Mouse (Mus musculus) stomach, embryonic 15.5 days (tissue): ENCODE results near the gene Glrp1. TPM values are rescaled to one million over a fixed set of nuclear protein-coding genes. Genes with fewer than 3 reads are reported as not detected.

ENCODE experiments used
- ATAC-seq: fragments of 200-750 bp; cut with Nextera tagmentation; 2 replicates; pipeline ENCODE4 v1.8.0; 2017; ENCODE audit warnings: low read depth, moderate number of reproducible peaks, moderate TSS enrichment; ENCODE audit not compliant: insufficient read depth, low FRiP score
- H3K27ac ChIP-seq: fragments of 300-500 bp; sonication (generic); 2 replicates; pipeline ENCODE4 v1.5.1; 2015; ENCODE audit warnings: mild to moderate bottlenecking, inconsistent platforms
- H3K27me3 ChIP-seq: fragments of 300-500 bp; sonication (generic); replicated peaks from 2 replicates; pipeline ENCODE4 v1.6.1; 2015; ENCODE audit warnings: inconsistent platforms
- H3K36me3 ChIP-seq: fragments of 300-500 bp; sonication (generic); 2 replicates; pipeline ENCODE4 v1.6.1; 2015; ENCODE audit warnings: inconsistent platforms
- H3K4me1 ChIP-seq: fragments of 300-500 bp; sonication (generic); 2 replicates; pipeline ENCODE4 v1.6.1; 2015; ENCODE audit warnings: inconsistent platforms
- H3K4me2 ChIP-seq: fragments of 300-500 bp; sonication (generic); 2 replicates; pipeline ENCODE4 v1.6.1; 2015; ENCODE audit warnings: mild to moderate bottlenecking, inconsistent platforms
- H3K4me3 ChIP-seq: fragments of 300-500 bp; sonication (generic); replicated peaks from 2 replicates; pipeline ENCODE4 v1.5.1; 2015; ENCODE audit warnings: inconsistent platforms
- H3K9ac ChIP-seq: fragments of 300-500 bp; sonication (generic); 2 replicates; pipeline ENCODE4 v1.6.1; 2015; ENCODE audit warnings: inconsistent platforms
- H3K9me3 ChIP-seq: fragments of 300-500 bp; sonication (generic); 2 replicates; pipeline ENCODE4 v1.6.1; 2016; ENCODE audit warnings: inconsistent platforms
- WGBS: fragments of 180-500 bp; shearing (Covaris S2); methylation state at CpG from one replicate; pipeline ENCODE4 v1.1.7; 2015; 5-methylcytosine and 5-hydroxymethylcytosine counted together
- polyA plus RNA-seq: library from polyadenylated mRNA; unstranded; fragments of >200 nt; fragmentation: Nextera tagmentation; extraction: Ambion mirVana; gene quantifications from 2 replicates; pipeline ENCODE4 v1.2.1, GENCODE M21; 2015

Gene Glrp1
- polyA plus RNA-seq, 1 experiment from 2014 or later, result not detected

DNA sequence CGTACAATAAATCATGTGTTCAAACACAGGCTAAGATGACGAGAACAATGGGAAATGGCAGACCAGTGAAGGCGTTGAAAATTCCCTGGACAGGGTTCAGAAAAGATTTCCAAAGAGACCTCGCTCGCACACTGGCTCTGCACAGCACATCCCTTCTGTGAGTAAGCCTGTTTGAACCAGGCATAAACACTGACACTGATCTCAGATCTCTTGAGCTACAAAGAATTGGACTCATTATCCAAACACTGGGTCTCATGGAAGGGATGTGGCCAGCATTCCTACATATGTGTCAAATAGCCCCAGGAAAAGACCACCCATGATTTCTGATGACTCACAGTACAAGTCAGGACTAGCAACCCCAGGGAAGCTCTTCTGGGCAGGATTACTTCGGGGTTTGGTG is 16.3 kb upstream of the Glrp1 start:
- H3K9me3 ChIP-seq, result no peaks in the 10 kb centered on the region
- no peaks in the 10 kb centered on the region for H3K27me3 ChIP-seq
- H3K36me3 ChIP-seq, result no peaks in the 10 kb centered on the region
- H3K9ac ChIP-seq, result no peak overlapping the region
- peak; percentile 58; the same call in 1 of the 2 replicates for ATAC-seq
- H3K4me1 ChIP-seq, result 0 out of 2 replicates have a peak, but pooled peaks cover 3% of the 10 kb centered on the region
- peak overlapping the region; percentile 51; the same call in 1 of the 2 replicates for H3K27ac ChIP-seq
- no peak overlapping the region for H3K4me2 ChIP-seq
- 37% methylated on average over 6 of the region's 6 CpGs for WGBS
- no peak overlapping the region for H3K4me3 ChIP-seq

GRCm38 (mm10) chr1:88525622-88526021 is 15.8 kb upstream of the Glrp1 start:
- ATAC-seq, result no peak
- H3K4me2 ChIP-seq, result no peak overlapping the region
- no peaks in the 10 kb centered on the region for H3K9me3 ChIP-seq
- no peaks in the 10 kb centered on the region for H3K27me3 ChIP-seq
- H3K4me1 ChIP-seq, result 0 out of 2 replicates have a peak, but pooled peaks cover 3% of the 10 kb centered on the region
- H3K36me3 ChIP-seq, result no peaks in the 10 kb centered on the region
- H3K4me3 ChIP-seq, result no peak overlapping the region
- peak overlapping the region; percentile 57 for H3K27ac ChIP-seq
- no peak overlapping the region for H3K9ac ChIP-seq
- 62% methylated on average over 3 of the region's 3 CpGs for WGBS

- ATAC-seq, result no peak
- WGBS, result 69% methylated on average over 11 of the region's 11 CpGs
- no peaks in the 10 kb centered on the region for H3K27me3 ChIP-seq
These were observed 11.4 kb upstream of the Glrp1 start for GRCm38 (mm10) chr1:88521170-88521747.

DNA sequence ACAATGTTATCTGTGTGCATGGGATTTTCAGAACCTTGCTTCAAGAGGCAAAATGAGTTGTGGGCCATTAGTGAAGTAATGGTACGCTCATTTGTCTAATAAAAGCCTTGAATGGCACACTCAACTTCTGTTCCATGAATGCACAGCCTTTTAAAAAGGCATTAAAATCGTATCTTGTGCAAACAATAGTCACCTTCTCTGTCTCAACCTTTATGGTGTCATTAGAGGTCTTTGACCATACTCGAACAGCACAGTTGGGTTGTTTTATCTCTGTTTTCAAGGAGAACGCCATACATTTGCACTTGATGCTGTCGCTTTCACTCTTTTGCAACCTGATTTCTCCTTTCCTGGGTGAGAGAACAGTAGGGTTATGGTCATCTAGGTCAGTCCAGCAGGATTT is 3.7 kb upstream of the Glrp1 start:
- H3K36me3 ChIP-seq, result no peaks in the 10 kb centered on the region
- H3K4me1 ChIP-seq, result peaks cover 2% of the 10 kb centered on the region; the same call in 1 of the 2 replicates
- no peak overlapping the region for H3K4me3 ChIP-seq
- 57% methylated on average over 5 of the region's 5 CpGs for WGBS
- no peak overlapping the region for H3K9ac ChIP-seq
- no peaks in the 10 kb centered on the region for H3K9me3 ChIP-seq
- H3K27ac ChIP-seq, result no peak overlapping the region
- no peak overlapping the region for H3K4me2 ChIP-seq
- no peak for ATAC-seq
- no peaks in the 10 kb centered on the region for H3K27me3 ChIP-seq

More at GRCm38 (mm10) chr1:88521170-88521747, 11.4 kb upstream of the Glrp1 start:
- Histone ChIP-seq H3K4me3 (no peak overlapping the region), H3K9me3 (no peaks in the 10 kb centered on the region), H3K4me1 (0 out of 2 replicates have a peak, but pooled peaks cover 3% of the 10 kb centered on the region), H3K9ac (no peak overlapping the region), H3K27ac (no peak overlapping the region), H3K4me2 (no peak overlapping the region), H3K36me3 (no peaks in the 10 kb centered on the region)

DNA sequence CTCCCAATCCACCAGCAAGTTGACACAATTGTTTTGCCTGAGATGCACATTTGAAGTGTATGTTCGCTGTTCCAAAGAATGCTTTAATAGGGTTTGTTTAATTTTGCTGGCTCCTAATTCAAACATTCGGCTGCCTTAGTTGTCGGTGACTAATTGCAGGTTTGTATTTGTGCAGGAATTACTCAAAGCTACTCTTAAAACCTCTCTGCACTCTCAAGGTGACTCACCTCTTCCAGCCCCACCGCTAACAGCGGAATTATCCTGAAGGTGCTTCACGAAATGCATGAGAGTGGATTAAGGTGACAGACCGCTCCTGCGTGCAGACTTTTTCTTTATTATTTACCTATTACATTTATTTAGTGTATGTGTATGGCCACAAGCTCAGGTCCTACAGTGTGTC is 2.0 kb downstream of the Glrp1 start:
- Histone ChIP-seq H3K9ac (no peak overlapping the region), H3K36me3 (no peaks in the 10 kb centered on the region), H3K27ac (peak overlapping the region; percentile 35; the same call in 1 of the 2 replicates), H3K4me2 (no peak overlapping the region), H3K27me3 (no peaks in the 10 kb centered on the region), H3K9me3 (no peaks in the 10 kb centered on the region), H3K4me1 (peaks cover 9% of the 10 kb centered on the region; the same call in 1 of the 2 replicates), H3K4me3 (no peak overlapping the region)
- peak; percentile 68; the same call in 1 of the 2 replicates for ATAC-seq
- 27% methylated on average over 8 of the region's 8 CpGs for WGBS

- H3K36me3 ChIP-seq, result no peaks in the 10 kb centered on the region
- peak overlapping the region; percentile 35; the same call in 1 of the 2 replicates for H3K27ac ChIP-seq
- 69% methylated on average over 5 of the region's 5 CpGs for WGBS
- ATAC-seq, result no peak
- no peak overlapping the region for H3K9ac ChIP-seq
- H3K4me3 ChIP-seq, result no peak overlapping the region
- H3K4me2 ChIP-seq, result no peak overlapping the region
- peaks cover 9% of the 10 kb centered on the region; the same call in 1 of the 2 replicates for H3K4me1 ChIP-seq
- H3K27me3 ChIP-seq, result no peaks in the 10 kb centered on the region
- H3K9me3 ChIP-seq, result no peaks in the 10 kb centered on the region
These were observed 2.7 kb downstream of the Glrp1 start for GRCm38 (mm10) chr1:88507214-88507613.

DNA sequence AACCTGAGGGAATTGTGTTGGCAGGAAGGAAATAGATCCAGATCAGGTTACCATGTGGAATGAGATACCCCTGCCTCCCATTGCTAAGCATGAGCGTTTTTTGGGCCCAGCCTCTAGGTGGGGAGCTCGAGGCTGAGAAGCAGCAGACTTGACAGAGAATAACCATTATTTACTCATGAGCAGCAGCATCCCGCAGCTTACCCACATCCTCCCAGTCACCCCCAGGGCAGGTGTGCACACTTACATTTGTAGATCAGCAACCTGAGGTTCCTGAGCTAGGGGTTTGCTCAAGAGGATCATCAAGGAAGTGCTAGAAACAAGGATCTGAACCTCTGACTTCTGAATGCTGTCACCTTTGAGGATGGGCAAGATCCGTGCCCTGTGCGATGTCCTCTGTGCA is 3.5 kb downstream of the Glrp1 start:
- Histone ChIP-seq H3K4me3 (no peak overlapping the region), H3K4me2 (no peak overlapping the region), H3K9me3 (no peaks in the 10 kb centered on the region), H3K27ac (no peak overlapping the region), H3K27me3 (no peaks in the 10 kb centered on the region), H3K4me1 (peaks cover 9% of the 10 kb centered on the region; the same call in 1 of the 2 replicates), H3K36me3 (no peaks in the 10 kb centered on the region), H3K9ac (no peak overlapping the region)
- ATAC-seq, result no peak
- WGBS, result 83% methylated on average over 5 of the region's 5 CpGs

GRCm38 (mm10) chr1:88505697-88506096 is 4.2 kb downstream of the Glrp1 start:
- H3K4me1 ChIP-seq, result peaks cover 9% of the 10 kb centered on the region; the same call in 1 of the 2 replicates
- no peaks in the 10 kb centered on the region for H3K27me3 ChIP-seq
- no peak overlapping the region for H3K4me2 ChIP-seq
- no peak for ATAC-seq
- no peak overlapping the region for H3K27ac ChIP-seq
- H3K36me3 ChIP-seq, result no peaks in the 10 kb centered on the region
- no peak overlapping the region for H3K4me3 ChIP-seq
- WGBS, result 79% methylated on average over 6 of the region's 6 CpGs
- no peak overlapping the region for H3K9ac ChIP-seq
- no peaks in the 10 kb centered on the region for H3K9me3 ChIP-seq

DNA sequence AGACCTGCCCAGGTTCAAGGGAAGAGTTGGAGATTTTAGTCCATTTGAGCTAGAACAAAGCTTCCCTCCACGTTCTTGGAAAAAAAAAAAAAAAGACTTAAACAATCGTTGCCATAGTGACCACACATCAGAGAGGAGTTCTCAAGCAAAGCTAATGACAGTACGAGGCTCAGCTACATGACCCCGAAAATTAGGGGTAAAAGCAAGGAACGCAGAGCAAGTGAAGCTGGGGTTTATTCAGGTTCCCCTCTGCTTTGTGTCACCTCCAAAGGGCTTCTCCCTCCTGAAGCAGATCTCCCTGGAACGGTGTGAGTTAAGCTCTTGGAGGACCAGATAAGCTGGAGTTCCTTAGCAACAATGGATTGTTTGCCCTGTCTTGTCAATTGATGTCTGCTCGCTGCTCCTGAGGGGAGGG is 5.3 kb downstream of the Glrp1 start:
- 20% methylated on average over 7 of the region's 7 CpGs for WGBS
- H3K36me3 ChIP-seq, result no peaks in the 10 kb centered on the region

GRCm38 (mm10) chr1:88502822-88503221 is 7.0 kb downstream of the Glrp1 start:
- Histone ChIP-seq H3K9ac (no peak overlapping the region), H3K9me3 (no peaks in the 10 kb centered on the region), H3K27me3 (no peaks in the 10 kb centered on the region), H3K27ac (no peak overlapping the region), H3K4me3 (no peak overlapping the region), H3K4me2 (no peak overlapping the region), H3K36me3 (no peaks in the 10 kb centered on the region), H3K4me1 (no peaks in the 10 kb centered on the region; the same call in 1 of the 2 replicates)
- WGBS, result 74% methylated on average over 1 of the region's 1 CpGs
- ATAC-seq, result no peak

More for the DNA sequence above, 5.3 kb downstream of the Glrp1 start:
- no peak for ATAC-seq
- Histone ChIP-seq H3K4me2 (no peak overlapping the region), H3K9ac (no peak overlapping the region), H3K4me1 (peaks cover 9% of the 10 kb centered on the region; the same call in 1 of the 2 replicates), H3K27me3 (no peaks in the 10 kb centered on the region), H3K9me3 (no peaks in the 10 kb centered on the region), H3K27ac (no peak overlapping the region), H3K4me3 (no peak overlapping the region)

DNA sequence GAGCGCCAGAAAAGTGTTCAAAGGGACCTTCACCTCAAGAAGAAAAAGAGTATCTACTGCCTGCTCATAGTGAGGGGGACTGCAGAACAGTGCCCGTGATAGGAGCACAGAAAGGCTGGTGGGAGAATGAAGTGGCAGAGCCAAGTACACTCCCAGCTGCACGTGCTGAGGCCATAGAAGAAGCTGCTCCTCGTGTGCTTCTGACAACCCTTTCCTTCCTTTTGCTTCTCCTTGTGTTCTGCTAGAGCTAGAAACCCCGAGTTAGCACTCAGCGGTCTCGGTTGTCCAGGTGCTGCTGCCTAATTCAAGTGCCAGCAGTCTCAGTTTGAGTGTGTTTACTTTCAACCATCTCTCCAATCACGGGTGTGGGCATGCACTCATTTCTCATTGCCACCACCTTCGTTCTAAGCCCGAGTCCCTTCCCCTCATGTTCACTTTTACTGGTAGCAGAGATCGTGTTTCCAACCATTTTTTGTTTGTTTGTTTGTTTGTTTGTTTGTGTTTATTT is 10.6 kb downstream of the Glrp1 start:
- Histone ChIP-seq H3K9ac (no peak overlapping the region), H3K4me3 (no peak overlapping the region), H3K9me3 (no peaks in the 10 kb centered on the region), H3K4me2 (no peak overlapping the region), H3K27me3 (no peaks in the 10 kb centered on the region), H3K36me3 (no peaks in the 10 kb centered on the region), H3K27ac (no peak overlapping the region), H3K4me1 (no peaks in the 10 kb centered on the region)
- ATAC-seq, result no peak
- 59% methylated on average over 11 of the region's 11 CpGs for WGBS

GRCm38 (mm10) chr1:88497407-88497806 is 12.5 kb downstream of the Glrp1 start:
- H3K4me3 ChIP-seq, result no peak overlapping the region
- no peaks in the 10 kb centered on the region for H3K36me3 ChIP-seq
- 82% methylated on average over 3 of the region's 3 CpGs for WGBS
- H3K4me1 ChIP-seq, result no peaks in the 10 kb centered on the region
- no peak overlapping the region for H3K4me2 ChIP-seq
- H3K27ac ChIP-seq, result no peak overlapping the region
- H3K9ac ChIP-seq, result no peak overlapping the region
- ATAC-seq, result no peak
- H3K9me3 ChIP-seq, result no peaks in the 10 kb centered on the region
- no peaks in the 10 kb centered on the region for H3K27me3 ChIP-seq
